Mouse (Mus musculus) retina, adult 2 months (tissue): ENCODE measurements around the gene Siglech.
"Not testable (repeated sequence)": the region's sequence is repeated elsewhere in the genome, so short reads cannot be mapped to it uniquely, and the experiment has no call there.

Experiments used
- DNase-seq: peaks from one replicate; pipeline ENCODE4 v3.0.0-alpha.2; 2012; ENCODE audit warnings: low read depth, low spot score

Gene Siglech

DNA sequence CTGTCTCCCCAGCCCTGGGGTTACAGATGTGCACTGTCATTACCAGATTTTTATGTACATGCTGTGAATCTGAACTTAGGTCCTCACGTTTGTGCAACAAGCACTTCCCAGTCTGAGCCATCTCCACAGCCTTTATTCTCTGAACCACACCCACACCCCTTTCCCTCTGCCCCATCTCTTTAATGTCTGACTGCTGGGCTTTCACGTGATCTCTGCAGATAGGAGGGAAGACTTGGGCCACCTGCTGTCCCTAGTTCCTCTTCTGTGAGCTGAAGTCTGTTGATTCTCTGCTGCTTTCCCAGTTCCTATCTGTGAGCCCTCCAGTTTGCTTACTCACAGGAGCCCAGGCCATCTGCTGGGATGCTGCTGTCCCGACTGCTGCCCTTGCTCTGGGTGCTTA lies at the start of gene Siglech:
Gene Siglech (plus strand): TSS at position 253 of the 400 bp plus-strand sequence.
- DNase-seq = no peak

DNA sequence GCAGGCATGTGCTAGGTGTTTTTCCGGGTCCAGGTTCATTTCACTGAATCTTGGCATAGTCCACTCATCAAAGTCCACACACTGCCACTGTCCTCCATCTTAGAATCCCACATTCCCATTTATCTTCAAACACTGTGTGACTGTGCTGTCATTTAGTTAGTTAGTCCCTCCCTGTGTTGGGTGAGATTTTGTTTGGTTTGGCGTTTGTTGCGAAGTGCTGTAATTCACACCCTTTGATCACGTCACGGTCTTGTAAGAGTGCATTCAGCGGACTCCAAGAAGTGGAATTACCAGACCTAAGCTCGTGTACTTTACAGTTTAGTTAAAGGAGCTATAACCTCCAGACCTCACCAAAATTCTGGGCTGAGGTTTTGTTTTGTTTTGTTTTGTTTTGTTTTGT lies 45.3 kb upstream of the Siglech start:
- no peak for DNase-seq

DNA sequence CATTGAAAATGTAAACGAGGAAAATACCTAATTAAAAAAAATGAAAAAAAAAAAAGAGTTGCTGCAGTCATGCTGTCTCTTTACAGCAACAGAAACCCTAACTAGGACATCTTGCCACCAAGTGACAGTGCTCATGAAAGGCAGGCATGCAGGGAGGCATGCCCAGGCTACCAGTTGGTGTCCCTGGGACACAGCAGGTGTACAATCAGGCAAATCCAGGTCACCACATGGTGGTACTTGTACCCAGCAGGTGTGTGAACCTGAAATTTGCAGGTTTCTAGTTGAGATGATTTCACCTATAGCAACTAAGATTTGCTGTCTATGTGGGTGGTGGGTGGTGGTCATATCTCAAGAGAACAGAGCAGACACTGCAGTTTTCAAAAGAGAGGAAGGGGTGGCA lies 39.1 kb upstream of the Siglech start:
- no peak for DNase-seq

DNA sequence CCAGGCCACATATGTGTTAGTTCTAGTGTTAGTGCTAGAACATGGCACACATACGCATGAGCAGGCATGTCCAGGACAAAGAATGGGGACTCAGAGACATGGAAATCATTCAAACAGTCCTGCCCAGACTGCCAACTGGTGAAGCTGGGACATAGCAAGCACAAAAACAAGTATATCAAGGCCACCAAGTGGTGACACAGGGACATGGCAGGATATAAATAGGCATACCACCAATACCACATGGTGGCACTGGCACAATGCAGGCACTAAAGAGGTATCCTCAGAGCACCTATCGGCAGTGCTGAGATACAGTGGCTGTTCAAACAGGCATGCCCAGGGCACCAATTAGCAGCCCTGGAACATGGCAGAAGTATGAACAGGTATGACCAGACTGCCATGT lies 33.5 kb upstream of the Siglech start:
- no peak for DNase-seq

DNA sequence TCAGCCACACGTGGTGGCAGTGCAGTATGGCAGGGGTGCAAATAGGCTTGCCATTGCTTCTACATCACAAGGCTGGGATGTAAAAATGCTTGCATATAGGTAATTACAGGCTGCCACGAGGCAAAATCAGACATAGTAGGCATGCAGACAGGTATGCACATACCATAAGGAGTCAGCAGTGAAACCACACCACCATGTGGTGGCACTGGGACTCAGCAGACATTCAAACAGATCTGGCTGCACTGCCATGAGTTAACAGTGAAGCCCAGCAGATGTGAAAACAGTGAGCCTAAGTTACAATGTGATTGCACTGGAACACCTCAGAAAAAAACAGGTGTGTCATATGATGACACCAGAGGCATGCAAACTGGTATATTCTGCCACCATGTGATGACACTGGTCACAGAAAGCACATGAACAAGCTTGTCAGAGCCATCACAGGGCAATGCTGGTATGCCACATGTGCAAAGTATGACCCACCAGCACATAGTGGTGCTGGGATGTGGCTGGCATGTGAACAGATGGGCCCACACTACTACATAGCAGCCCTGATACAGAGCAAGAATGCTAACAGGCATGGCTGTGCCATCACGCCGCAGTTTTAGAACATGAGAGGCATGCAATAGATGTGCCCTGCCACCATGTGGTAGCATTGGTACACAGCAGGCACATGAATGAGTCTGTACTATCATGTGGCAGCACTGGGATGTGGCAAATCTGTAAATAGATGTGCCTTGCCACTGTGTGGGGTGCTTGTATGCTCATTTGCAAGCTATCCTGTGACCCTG lies 30.7 kb upstream of the Siglech start:
- DNase-seq = no peak

DNA sequence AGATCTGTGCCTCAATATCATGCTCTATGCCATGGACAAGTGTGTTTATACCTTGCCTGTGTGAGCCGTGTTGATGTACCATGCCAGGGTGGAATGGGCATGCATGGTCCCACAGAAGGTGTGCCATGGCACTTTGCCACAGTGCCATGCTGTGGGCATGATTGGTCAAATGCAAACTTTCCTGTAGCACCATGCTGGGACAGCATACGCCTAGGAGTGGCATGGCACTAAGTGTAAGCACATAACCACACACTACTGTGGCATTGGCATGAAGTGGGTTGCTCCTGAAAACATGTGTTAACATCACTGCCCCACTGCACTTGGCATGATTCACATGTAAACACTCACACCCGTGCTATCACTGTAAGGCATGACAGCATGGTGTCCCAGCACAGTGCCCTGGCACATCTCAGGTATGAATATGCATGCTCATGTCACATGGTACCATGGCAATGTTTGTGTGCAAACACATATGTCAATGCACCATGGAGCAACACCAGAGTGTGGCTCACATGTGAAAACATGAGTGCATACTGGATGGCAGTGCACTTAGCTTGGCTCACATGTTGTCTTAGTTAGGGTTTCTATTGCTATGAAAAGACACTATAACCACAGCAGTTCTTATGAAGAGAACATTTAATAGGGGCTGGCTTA lies 24.2 kb upstream of the Siglech start:
- no peak for DNase-seq

DNA sequence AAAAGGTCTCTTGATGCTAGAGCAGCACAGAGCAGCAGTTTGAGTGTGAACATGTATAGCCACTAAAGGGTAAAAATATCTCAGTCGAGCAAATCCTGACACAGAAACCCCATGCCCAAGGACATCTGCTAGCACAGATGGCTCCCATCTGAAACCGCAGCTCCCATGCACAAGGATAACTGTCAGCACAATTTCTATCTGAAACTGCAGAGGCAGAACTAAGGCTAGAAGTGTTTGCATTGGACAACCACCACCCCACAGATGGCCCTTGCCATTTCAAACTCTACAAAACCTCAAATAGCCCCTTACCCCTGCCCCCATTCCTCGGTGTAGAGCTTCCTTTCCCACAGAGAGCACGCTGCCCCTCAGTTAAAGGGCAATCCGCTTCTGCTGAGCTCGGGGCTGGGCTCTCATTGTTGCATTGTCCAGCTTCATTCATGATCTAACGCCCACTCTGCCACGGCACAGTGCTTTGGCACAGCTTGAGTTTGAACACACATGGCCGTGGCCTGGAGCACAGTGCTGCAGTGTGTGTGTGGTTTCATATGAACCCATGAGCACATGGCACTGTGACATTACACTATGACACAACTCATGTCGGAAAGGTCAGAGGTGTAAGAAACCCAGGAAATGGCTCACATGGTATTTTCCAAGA lies 23.3 kb upstream of the Siglech start:
- no peak for DNase-seq

DNA sequence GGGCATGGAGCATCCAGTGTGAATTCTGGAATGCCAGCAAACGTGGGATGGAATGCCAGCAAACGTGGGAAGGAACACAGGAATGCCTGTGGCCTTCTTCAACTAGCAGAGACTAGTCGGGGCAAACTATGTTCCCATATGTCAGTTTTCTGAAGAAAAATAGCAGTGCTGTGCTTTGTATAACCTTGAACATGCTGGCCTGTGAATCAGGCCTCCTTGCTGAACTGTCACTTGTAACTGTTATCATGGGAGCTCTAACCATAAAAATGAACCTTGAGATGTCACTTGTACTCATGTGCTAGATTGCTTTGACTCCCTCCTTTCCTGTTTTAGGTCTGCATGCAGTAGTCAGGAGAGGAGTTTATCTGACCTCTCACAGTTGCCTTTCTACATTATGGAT lies 17.1 kb upstream of the Siglech start:
- no peak for DNase-seq

DNA sequence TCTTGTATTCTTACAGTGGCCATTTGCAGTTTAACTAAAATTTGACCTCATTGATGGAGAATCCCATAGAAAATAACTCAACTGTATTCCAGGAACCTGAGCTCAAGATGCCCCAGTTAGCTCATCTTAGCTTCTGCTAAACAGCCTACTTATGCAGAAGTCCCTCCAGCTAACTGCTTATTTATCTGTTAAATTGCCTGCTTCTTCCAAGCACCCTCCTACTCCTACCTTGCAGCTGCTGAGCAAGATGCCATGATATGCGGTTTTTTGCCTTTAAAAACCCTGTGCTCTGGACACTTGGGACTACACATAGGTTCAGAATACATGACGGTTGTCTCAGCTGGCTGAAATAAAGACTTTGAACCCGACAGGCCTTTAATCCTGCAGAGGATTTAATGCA lies 8.6 kb upstream of the Siglech start:
- DNase-seq = no peak

DNA sequence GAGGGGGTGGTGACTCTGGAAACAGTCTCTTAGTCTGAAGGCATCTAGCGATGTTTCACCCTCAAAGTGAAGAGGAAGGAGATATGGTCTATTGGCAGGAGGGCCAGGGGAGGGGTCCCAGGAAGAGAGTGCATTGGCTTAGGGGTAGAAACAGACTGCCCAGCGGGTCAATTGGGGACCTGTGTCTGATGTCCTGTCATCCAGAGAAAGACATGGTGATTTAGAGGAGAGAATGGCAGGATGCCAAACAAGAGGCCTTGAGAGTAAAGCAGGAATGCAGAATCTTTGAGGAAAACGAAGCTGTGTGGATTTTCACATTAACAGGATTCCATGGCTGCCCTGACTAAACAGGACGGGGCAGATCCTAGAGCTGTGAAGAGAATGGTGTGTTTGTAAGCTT lies 12.0 kb downstream of the Siglech start:
- DNase-seq = no peak

DNA sequence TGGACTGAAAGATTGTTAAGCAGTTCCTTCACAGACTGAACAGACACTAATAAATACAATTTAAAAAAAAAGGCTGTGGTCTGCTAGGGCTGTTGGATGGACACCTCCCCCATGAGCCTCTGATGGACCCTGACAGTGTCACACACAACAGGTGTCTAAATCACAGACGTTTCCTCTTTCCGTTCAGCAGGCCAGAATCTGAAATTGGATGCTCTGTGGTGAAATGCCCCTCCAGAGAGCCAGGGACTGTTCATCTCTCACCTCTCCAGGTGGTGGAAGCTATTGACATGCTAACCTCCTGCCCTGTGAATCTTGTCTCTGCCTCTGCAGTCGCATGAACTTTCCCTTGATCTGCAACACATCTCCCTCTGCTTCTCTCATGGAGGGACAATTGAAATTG lies 14.5 kb downstream of the Siglech start:
- no peak for DNase-seq

DNA sequence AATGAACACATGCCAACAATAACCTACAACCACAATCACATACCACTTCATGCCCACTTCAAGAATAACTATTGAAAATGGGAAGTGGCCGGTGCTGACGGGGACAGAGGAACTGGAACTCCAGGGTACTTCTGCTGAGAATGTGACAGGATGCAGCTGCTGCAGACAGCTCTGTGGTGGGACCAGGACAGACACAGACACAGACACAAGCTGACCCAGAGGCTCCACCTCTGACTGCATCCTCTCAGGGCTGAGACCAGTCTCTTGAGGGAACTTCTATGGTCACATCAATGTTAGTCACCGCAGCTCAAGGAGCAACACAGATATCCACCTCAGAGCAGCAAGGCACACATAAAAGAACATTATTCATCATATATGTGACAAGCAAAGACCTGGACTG lies 16.6 kb downstream of the Siglech start:
- DNase-seq = no peak

DNA sequence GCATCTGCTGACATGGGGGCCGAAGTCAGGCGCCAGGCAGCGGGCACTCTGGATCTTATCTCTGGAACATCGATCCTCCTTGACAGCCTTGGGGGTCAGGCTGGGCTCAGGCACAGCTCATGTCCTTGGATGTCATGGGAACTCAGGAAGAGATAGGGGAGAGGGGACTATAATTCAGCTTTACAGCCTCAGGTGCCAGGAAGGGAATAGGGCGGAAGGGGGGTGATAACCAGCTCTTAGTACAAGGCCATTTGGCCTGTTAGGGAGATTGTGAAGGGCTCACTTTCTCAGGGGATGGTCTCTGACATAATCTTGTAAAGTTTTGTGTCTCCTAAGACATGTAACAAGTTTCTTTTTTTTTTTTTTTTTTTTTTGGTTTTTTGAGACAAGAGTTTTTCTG lies 22.6 kb downstream of the Siglech start:
- not testable (repeated sequence) for DNase-seq

DNA sequence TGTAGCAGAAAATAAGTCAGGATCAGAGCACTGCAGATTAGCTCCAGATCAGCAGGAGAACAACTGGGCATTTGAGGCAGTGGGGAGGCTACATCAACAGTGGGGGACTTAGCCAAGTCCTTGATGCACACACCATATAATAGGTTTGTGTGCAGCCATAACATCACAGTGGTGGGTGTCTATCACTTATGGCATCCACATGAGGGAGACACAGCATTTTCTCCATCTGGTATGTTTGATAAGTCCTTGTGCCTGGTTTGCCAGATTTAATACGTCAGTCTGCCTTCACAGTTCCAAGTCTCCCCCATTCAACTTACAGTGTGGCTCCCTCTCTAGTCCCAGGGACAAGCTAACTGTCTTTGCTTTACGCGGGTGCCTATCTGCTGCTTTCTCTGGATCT lies 24.3 kb downstream of the Siglech start:
- DNase-seq = no peak

DNA sequence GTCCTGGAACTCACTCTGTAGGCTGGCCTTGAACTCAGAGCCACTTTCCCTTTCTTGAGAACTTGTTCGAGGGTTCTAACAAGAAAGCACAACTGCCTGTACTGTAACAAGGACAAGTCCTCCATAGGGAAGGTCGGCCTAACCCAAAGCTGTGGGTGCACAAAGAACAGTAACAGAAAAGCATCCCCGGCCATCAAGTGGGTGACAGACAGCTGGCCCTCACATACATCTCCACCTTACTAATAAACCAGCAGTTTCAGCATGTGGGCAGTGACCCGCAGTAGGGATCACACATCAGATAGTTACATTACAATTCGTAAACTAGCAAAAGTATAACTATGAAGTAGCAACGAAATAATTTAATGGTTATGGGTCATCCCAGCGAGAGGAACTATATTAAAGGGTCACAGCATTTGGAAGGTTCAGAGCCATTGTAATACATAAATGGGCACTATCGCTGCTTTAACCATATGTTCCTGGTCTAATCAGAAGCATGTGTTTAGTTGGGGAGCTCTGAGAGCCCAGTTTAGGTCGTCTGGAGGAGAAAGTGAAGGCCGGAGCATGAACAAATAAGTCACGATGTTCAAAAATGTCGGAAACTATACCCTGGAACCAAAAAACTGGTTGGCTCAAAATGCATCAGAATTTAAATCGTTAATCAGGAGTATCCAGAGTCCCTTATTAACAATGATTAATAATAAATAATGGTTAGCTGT lies 25.4 kb downstream of the Siglech start:
- no peak for DNase-seq

DNA sequence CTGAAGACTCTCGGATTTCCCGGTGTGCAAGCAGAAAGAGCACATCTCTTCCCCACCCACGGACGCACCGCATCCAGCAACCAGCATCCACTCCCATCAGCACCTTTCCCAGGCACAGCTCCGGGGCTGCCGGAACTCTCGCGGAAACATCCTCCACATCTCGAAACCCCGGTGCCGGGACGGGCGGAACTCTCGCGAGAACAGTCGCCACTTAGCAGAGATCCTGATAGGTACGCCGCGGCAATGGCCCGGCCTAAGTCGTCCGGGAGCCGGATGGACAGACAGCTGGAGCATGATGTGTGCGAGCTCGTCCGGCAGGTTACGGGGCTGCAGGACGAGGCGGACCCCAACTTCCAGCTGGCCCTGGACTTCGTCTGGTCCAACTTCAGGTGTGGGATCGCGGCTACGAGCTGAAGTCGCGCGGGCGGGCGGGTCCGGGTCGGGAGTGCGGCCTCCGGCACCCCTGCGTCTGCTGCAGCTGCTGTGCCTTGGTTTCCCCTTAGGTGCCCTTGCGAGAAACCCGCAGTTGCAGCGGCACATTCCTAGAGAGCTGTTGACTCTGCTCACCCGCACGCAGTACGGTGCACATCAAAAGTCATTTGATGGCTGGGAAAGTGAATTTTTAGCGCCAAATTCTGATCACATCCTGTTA lies 26.1 kb downstream of the Siglech start, which contains the start of gene Tubgcp5:
Gene Tubgcp5 (plus strand): TSS at position 203 of the 652 bp plus-strand sequence.
- peak; percentile 87 for DNase-seq

DNA sequence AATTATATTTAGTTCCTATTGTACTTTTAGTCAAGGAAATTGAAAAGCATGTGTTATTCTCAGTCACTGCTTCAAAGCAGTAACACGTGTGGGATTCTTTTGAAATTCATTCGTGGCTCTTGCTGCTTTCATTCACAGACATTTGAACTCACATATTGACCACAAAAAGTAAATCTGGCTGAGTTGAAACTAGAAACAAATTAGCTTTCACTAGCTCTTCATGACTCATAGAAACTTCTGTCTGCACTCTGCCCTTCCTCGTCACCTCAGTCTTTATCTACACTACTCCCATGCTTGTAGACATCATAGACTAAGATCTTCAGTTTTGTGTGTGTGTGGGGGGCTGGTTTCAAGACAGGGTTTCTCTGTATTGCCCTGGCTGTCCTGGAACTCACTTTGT lies 32.0 kb downstream of the Siglech start:
- no peak for DNase-seq

DNA sequence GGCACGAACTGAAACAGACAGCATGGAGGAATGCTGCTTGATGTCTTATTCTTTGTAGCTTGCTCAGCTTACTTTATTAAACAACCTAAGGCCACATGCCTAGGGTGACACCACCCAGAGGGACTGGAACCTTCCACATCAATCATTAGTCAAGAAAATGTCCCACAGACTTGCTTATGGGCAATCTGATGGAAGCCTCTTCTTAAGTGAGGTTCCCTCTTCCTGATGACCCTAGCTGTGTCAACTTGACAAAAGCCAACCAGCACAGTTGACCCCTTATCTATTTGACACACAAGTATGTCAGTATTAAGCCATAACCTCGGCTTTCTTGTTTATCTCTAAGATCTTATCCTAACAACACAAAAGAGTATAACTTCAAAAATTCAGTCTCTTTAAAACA lies 42.0 kb downstream of the Siglech start:
- no peak for DNase-seq

DNA sequence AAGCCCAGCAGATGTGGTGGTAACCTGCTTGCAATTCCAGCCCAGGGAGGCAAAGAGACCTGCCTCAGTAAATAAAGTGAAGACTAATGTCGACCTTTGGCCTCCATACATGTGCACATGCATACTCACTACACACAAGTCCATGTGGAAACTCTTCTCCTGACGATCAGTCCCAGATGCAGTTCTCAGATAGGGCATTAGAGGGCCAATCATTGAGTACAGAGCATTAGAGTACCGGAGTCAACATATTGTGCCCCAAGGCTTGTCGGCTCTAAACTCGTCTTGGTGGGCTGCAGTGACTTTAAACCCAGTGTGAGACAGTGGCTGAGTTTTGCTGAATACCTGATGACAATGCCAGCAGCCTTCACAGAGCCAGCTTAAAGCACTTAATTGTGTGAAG lies 56.5 kb downstream of the Siglech start:
- no peak for DNase-seq

DNA sequence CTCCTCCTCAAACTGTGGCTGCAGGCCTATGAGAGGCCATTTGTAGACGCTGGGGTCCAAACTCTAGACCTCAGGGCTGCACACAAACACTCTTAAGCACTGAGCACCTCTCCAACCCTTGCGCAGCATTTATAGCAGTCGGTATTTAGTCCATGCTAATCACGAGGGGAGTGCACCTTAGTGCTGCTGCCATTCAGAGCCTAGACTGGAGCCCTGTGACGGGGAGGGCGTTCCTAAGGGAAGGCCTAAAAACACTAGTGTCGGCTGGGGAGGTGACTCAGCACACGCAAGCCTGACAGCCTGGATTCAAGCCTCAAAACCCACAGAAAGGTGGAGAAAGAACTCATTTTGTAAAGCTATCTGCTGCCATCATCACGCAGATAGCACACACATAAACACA lies 59.6 kb downstream of the Siglech start:
- no peak for DNase-seq
